Mouse (Mus musculus) urinary bladder, postnatal 36 days (tissue): Measurements from ENCODE around the gene Eml1.
A peak's percentile ranks its signal among the peaks of the same experiment; 100 is the strongest.

Experiments
- DNase-seq, 2 experiments: peaks; one replicate each; pipeline ENCODE4 v3.0.0; 2022; ENCODE audit warnings: low spot score in 2 of 2, mixed read lengths in 1 of 2

Gene Eml1

GRCm38 (mm10) chr12:108370596-108371428 lies at the start of gene Eml1:
Gene Eml1 (plus strand): TSS chr12:108370957.
- DNase-seq = peak; percentile 35 to 38

- no peak for DNase-seq
These were observed 44.4 kb upstream of the Eml1 start for GRCm38 (mm10) chr12:108326401-108326800.

- DNase-seq = no peak
These were observed 42.8 kb upstream of the Eml1 start for GRCm38 (mm10) chr12:108327889-108328491.

GRCm38 (mm10) chr12:108333056-108333455 lies 37.7 kb upstream of the Eml1 start:
- DNase-seq = peak; percentile 71 to 85

- DNase-seq = no peak
These were observed 37.3 kb upstream of the Eml1 start for GRCm38 (mm10) chr12:108333481-108333882.

GRCm38 (mm10) chr12:108333895-108334445 lies 36.8 kb upstream of the Eml1 start, which contains the start of gene Cyp46a1:
Gene Cyp46a1 (plus strand): TSS chr12:108334381.
- DNase-seq = peak; percentile 100

GRCm38 (mm10) chr12:108334529-108334928 lies 36.2 kb upstream of the Eml1 start:
- no peak for DNase-seq

GRCm38 (mm10) chr12:108338572-108339190 lies 32.1 kb upstream of the Eml1 start:
- peak in 1 of 2 experiments; percentile 15 for DNase-seq

GRCm38 (mm10) chr12:108348151-108348550 lies 22.6 kb upstream of the Eml1 start:
- no peak for DNase-seq

GRCm38 (mm10) chr12:108349026-108349425 lies 21.7 kb upstream of the Eml1 start:
- DNase-seq = no peak

GRCm38 (mm10) chr12:108350931-108351330 lies 19.8 kb upstream of the Eml1 start:
- no peak for DNase-seq

- DNase-seq = no peak
These were observed 18.2 kb upstream of the Eml1 start for GRCm38 (mm10) chr12:108352371-108353136.

- DNase-seq = no peak
These were observed 16.5 kb upstream of the Eml1 start for GRCm38 (mm10) chr12:108354284-108354683.

- no peak for DNase-seq
These were observed 15.5 kb upstream of the Eml1 start for GRCm38 (mm10) chr12:108355271-108355670.

GRCm38 (mm10) chr12:108355986-108356385 lies 14.8 kb upstream of the Eml1 start:
- DNase-seq = no peak

- DNase-seq = peak; percentile 78 to 79
These were observed 7.0 kb upstream of the Eml1 start for GRCm38 (mm10) chr12:108363796-108364195.

GRCm38 (mm10) chr12:108365340-108365739 lies 5.4 kb upstream of the Eml1 start:
- DNase-seq = peak; percentile 60 to 73

- DNase-seq = no peak
These were observed 4.9 kb upstream of the Eml1 start for GRCm38 (mm10) chr12:108365868-108366267.

GRCm38 (mm10) chr12:108367909-108368308 lies 2.8 kb upstream of the Eml1 start:
- no peak for DNase-seq

GRCm38 (mm10) chr12:108368921-108369320 lies 1.8 kb upstream of the Eml1 start:
- no peak for DNase-seq

GRCm38 (mm10) chr12:108371429-108371765 lies 640 bp downstream of the Eml1 start:
- no peak for DNase-seq

GRCm38 (mm10) chr12:108372241-108372640 lies 1.5 kb downstream of the Eml1 start:
- DNase-seq = no peak
